Comparison of ENCODE assay signal across 28 mouse cellular contexts in the genomic region with DNA sequence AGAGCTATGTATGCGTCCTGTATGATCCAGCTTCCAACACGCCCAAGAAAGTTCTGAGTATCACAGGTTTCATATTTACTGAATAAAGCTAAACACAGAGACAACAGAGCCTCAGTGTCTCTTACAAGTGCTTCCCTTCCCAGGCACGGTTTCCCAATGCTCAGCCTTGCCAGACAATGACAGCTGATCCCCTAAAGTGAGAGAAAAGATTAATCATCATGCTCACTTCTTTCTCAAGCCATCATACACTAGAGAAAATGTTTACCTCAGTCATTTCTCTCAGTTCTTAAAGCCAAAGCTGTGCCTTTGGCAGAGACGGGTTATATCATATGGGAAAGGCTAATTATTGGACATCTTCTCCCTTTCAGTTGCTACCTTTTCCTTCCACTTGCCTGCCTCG.
"Had no signal": no experiment of that assay in that cellular context is flagged by ENCODE, and none has a peak within 500 bp of the region (broad histone marks: within the 10 kb centered on the region; RNA-seq: fewer than 3 reads in every experiment).

No protein-coding gene starts in this region.

- H3K36me3 ChIP-seq: heart, embryonic 13.5 days; heart, embryonic 15.5 days; hindbrain, embryonic 13.5 days; hindbrain, embryonic 15.5 days; kidney, embryonic 15.5 days; limb, embryonic 13.5 days; limb, embryonic 15.5 days; liver, embryonic 13.5 days; liver, embryonic 15.5 days had no signal

- H3K27ac ChIP-seq: heart, adult 2 months; heart, embryonic 13.5 days; heart, embryonic 15.5 days; hindbrain, embryonic 13.5 days; hindbrain, embryonic 15.5 days; hindbrain, postnatal 0 days; kidney, embryonic 15.5 days; kidney, postnatal 0 days; limb, embryonic 13.5 days; limb, embryonic 15.5 days; liver, embryonic 13.5 days; liver, embryonic 15.5 days had no signal

- H3K4me3 ChIP-seq: heart, adult 2 months; heart, embryonic 13.5 days; heart, embryonic 15.5 days; hindbrain, embryonic 13.5 days; hindbrain, embryonic 15.5 days; kidney, embryonic 15.5 days; limb, embryonic 13.5 days; limb, embryonic 15.5 days; liver, embryonic 13.5 days; liver, embryonic 15.5 days had no signal

- DNase-seq: gastrocnemius, postnatal 14 days; gastrocnemius, postnatal 36 days; heart, adult 11 months; heart, adult 2 months; heart, postnatal 14 days; heart, postnatal 36 days; kidney, adult 11 months; kidney, adult 2 months; kidney, adult 9 months; kidney, postnatal 14 days; kidney, postnatal 36 days; layer of hippocampus, adult 9-11 months; layer of hippocampus, postnatal 36 days; left cerebral cortex, postnatal 4 days; liver, embryonic 13.5 days; liver, postnatal 0 days had no signal

- H3K27me3 ChIP-seq: heart, embryonic 13.5 days; heart, embryonic 15.5 days; hindbrain, embryonic 13.5 days; hindbrain, embryonic 15.5 days; kidney, embryonic 15.5 days; limb, embryonic 13.5 days; limb, embryonic 15.5 days; liver, embryonic 13.5 days; liver, embryonic 15.5 days had no signal

- H3K4me2 ChIP-seq: heart, embryonic 11.5 days; heart, embryonic 13.5 days; heart, embryonic 15.5 days; hindbrain, embryonic 13.5 days; hindbrain, embryonic 15.5 days; kidney, embryonic 15.5 days; limb, embryonic 13.5 days; limb, embryonic 15.5 days; liver, embryonic 13.5 days; liver, embryonic 15.5 days had no signal

- ATAC-seq: hindbrain, postnatal 0 days; intestine, embryonic 16.5 days; liver, postnatal 0 days had no signal

- H3K9me3 ChIP-seq: heart, embryonic 13.5 days; heart, embryonic 15.5 days; hindbrain, embryonic 13.5 days; hindbrain, embryonic 15.5 days; kidney, embryonic 15.5 days; limb, embryonic 13.5 days; limb, embryonic 15.5 days; liver, embryonic 13.5 days; liver, embryonic 15.5 days had no signal

- H3K4me1 ChIP-seq: heart, embryonic 13.5 days; heart, embryonic 15.5 days; hindbrain, embryonic 13.5 days; hindbrain, embryonic 15.5 days; kidney, embryonic 15.5 days; limb, embryonic 13.5 days; limb, embryonic 15.5 days; liver, embryonic 13.5 days; liver, embryonic 15.5 days had no signal

- H3K9ac ChIP-seq: heart, embryonic 13.5 days; heart, embryonic 15.5 days; hindbrain, embryonic 13.5 days; hindbrain, embryonic 15.5 days; kidney, embryonic 15.5 days; limb, embryonic 13.5 days; limb, embryonic 15.5 days; liver, embryonic 13.5 days; liver, embryonic 15.5 days; liver, postnatal 0 days had no signal
